Mouse (Mus musculus): ENCODE data around the gene Il10rb. TPM values are rescaled to one million over a fixed set of nuclear protein-coding genes. Genes with fewer than 3 reads are reported as not detected.

Il10rb gene
- polyA plus RNA-seq, 1 experiment from 2014 or later, result 19.4 TPM

GRCm38 (mm10) chr16:91385621-91386020 lies 20.3 kb upstream of the Il10rb start:
- Histone ChIP-seq H3K27ac (no peak overlapping the region), H3K9ac (no peak overlapping the region), H3K4me3 (no peak overlapping the region), H3K4me2 (no peak overlapping the region), H3K9me3 (no peaks in the 10 kb centered on the region), H3K4me1 (no peaks in the 10 kb centered on the region), H3K36me3 (peaks cover 70% of the 10 kb centered on the region), H3K27me3 (no peaks in the 10 kb centered on the region)
- WGBS, result 53% methylated on average over 10 of the region's 10 CpGs
- no peak for ATAC-seq (ENCODE audit: insufficient number of reproducible peaks, insufficient read depth, low FRiP score, low TSS enrichment, low read depth)

GRCm38 (mm10) chr16:91386419-91387120 lies 19.4 kb upstream of the Il10rb start:
- ATAC-seq (ENCODE audit: insufficient number of reproducible peaks, insufficient read depth, low FRiP score, low TSS enrichment, low read depth), result no peak
- H3K4me1 ChIP-seq, result no peaks in the 10 kb centered on the region
- no peak overlapping the region for H3K9ac ChIP-seq
- H3K36me3 ChIP-seq, result peaks cover 69% of the 10 kb centered on the region
- WGBS, result 93% methylated on average over 10 of the region's 10 CpGs
- no peak overlapping the region for H3K27ac ChIP-seq
- H3K27me3 ChIP-seq, result no peaks in the 10 kb centered on the region
- no peak overlapping the region for H3K4me2 ChIP-seq
- H3K9me3 ChIP-seq, result no peaks in the 10 kb centered on the region
- H3K4me3 ChIP-seq, result no peak overlapping the region

GRCm38 (mm10) chr16:91387121-91387486 lies 18.9 kb upstream of the Il10rb start:
- Histone ChIP-seq H3K9ac (no peak overlapping the region), H3K9me3 (no peaks in the 10 kb centered on the region), H3K27me3 (no peaks in the 10 kb centered on the region), H3K27ac (no peak overlapping the region), H3K4me3 (no peak overlapping the region), H3K4me1 (no peaks in the 10 kb centered on the region), H3K4me2 (no peak overlapping the region), H3K36me3 (peaks cover 69% of the 10 kb centered on the region)
- 83% methylated on average over 3 of the region's 3 CpGs for WGBS
- no peak for ATAC-seq (ENCODE audit: insufficient number of reproducible peaks, insufficient read depth, low FRiP score, low TSS enrichment, low read depth)

GRCm38 (mm10) chr16:91390100-91390499 lies 15.9 kb upstream of the Il10rb start:
- Histone ChIP-seq H3K27me3 (no peaks in the 10 kb centered on the region), H3K4me1 (no peaks in the 10 kb centered on the region), H3K9ac (no peak overlapping the region), H3K4me3 (no peak overlapping the region), H3K4me2 (no peak overlapping the region), H3K36me3 (peaks cover 81% of the 10 kb centered on the region), H3K27ac (no peak overlapping the region), H3K9me3 (no peaks in the 10 kb centered on the region)
- no peak for ATAC-seq (ENCODE audit: insufficient number of reproducible peaks, insufficient read depth, low FRiP score, low TSS enrichment, low read depth)
- 88% methylated on average over 4 of the region's 4 CpGs for WGBS

- no peak within 1 kb of the TSS for H3K27ac ChIP-seq
- no peak within 1 kb of the TSS for H3K9ac ChIP-seq
- no peaks in the 10 kb centered on the region for H3K9me3 ChIP-seq
- WGBS, result 81% methylated on average over 5 of the region's 5 CpGs
- H3K4me2 ChIP-seq, result no peak within 1 kb of the TSS
- H3K27me3 ChIP-seq, result no peaks in the 10 kb centered on the region
- H3K36me3 ChIP-seq, result peaks cover 84% of the 10 kb centered on the region
- no peak for ATAC-seq (ENCODE audit: insufficient number of reproducible peaks, insufficient read depth, low FRiP score, low TSS enrichment, low read depth)
- no peaks in the 10 kb centered on the region for H3K4me1 ChIP-seq
- no peak within 1 kb of the TSS for H3K4me3 ChIP-seq
Measured at GRCm38 (mm10) chr16:91391421-91391820, 14.5 kb upstream of the Il10rb start, which contains the start of gene Gm21970. Gene Gm21970 (plus strand): TSS chr16:91391721.

GRCm38 (mm10) chr16:91394826-91395410 lies 11.0 kb upstream of the Il10rb start:
- no peak for ATAC-seq (ENCODE audit: insufficient number of reproducible peaks, insufficient read depth, low FRiP score, low TSS enrichment, low read depth)
- H3K36me3 ChIP-seq, result peaks cover 62% of the 10 kb centered on the region
- no peaks in the 10 kb centered on the region for H3K27me3 ChIP-seq
- H3K4me2 ChIP-seq, result no peak overlapping the region
- no peak overlapping the region for H3K4me3 ChIP-seq
- WGBS, result 86% methylated on average over 4 of the region's 4 CpGs
- no peaks in the 10 kb centered on the region for H3K4me1 ChIP-seq
- no peaks in the 10 kb centered on the region for H3K9me3 ChIP-seq
- no peak overlapping the region for H3K27ac ChIP-seq
- H3K9ac ChIP-seq, result no peak overlapping the region

GRCm38 (mm10) chr16:91395633-91396392 lies 10.2 kb upstream of the Il10rb start:
- Histone ChIP-seq H3K4me3 (no peak overlapping the region), H3K9ac (no peak overlapping the region), H3K4me2 (no peak overlapping the region), H3K27ac (no peak overlapping the region), H3K27me3 (no peaks in the 10 kb centered on the region), H3K9me3 (no peaks in the 10 kb centered on the region), H3K4me1 (peaks cover 1% of the 10 kb centered on the region; the same call in 1 of the 2 replicates), H3K36me3 (peaks cover 58% of the 10 kb centered on the region)
- ATAC-seq (ENCODE audit: insufficient number of reproducible peaks, insufficient read depth, low FRiP score, low TSS enrichment, low read depth), result no peak
- WGBS, result 47% methylated on average over 8 of the region's 8 CpGs

GRCm38 (mm10) chr16:91396844-91397537 lies 9.0 kb upstream of the Il10rb start:
- 83% methylated on average over 10 of the region's 10 CpGs for WGBS
- no peak overlapping the region for H3K9ac ChIP-seq
- H3K36me3 ChIP-seq, result peaks cover 52% of the 10 kb centered on the region

GRCm38 (mm10) chr16:91398030-91398429 lies 7.9 kb upstream of the Il10rb start:
- Histone ChIP-seq H3K4me2 (no peak overlapping the region), H3K36me3 (peaks cover 41% of the 10 kb centered on the region)
- WGBS, result 93% methylated on average over 12 of the region's 12 CpGs

More at GRCm38 (mm10) chr16:91396844-91397537, 9.0 kb upstream of the Il10rb start:
- H3K27ac ChIP-seq, result no peak overlapping the region
- H3K9me3 ChIP-seq, result no peaks in the 10 kb centered on the region
- H3K27me3 ChIP-seq, result no peaks in the 10 kb centered on the region
- no peak for ATAC-seq (ENCODE audit: insufficient number of reproducible peaks, insufficient read depth, low FRiP score, low TSS enrichment, low read depth)
- no peak overlapping the region for H3K4me3 ChIP-seq
- H3K4me1 ChIP-seq, result peaks cover 11% of the 10 kb centered on the region
- no peak overlapping the region for H3K4me2 ChIP-seq

GRCm38 (mm10) chr16:91398944-91399343 lies 7.0 kb upstream of the Il10rb start:
- Histone ChIP-seq H3K36me3 (peaks cover 39% of the 10 kb centered on the region), H3K4me3 (no peak overlapping the region), H3K9ac (no peak overlapping the region), H3K27ac (no peak overlapping the region), H3K4me2 (no peak overlapping the region), H3K9me3 (no peaks in the 10 kb centered on the region), H3K27me3 (no peaks in the 10 kb centered on the region), H3K4me1 (peaks cover 17% of the 10 kb centered on the region)
- 87% methylated on average over 7 of the region's 7 CpGs for WGBS
- no peak for ATAC-seq (ENCODE audit: insufficient number of reproducible peaks, insufficient read depth, low FRiP score, low TSS enrichment, low read depth)

More at GRCm38 (mm10) chr16:91398030-91398429, 7.9 kb upstream of the Il10rb start:
- ATAC-seq (ENCODE audit: insufficient number of reproducible peaks, insufficient read depth, low FRiP score, low TSS enrichment, low read depth), result 0 out of 2 replicates have a peak, but pooled peaks have one; percentile 16
- H3K4me3 ChIP-seq, result no peak overlapping the region
- peaks cover 17% of the 10 kb centered on the region for H3K4me1 ChIP-seq
- H3K27me3 ChIP-seq, result no peaks in the 10 kb centered on the region
- H3K27ac ChIP-seq, result no peak overlapping the region
- no peaks in the 10 kb centered on the region for H3K9me3 ChIP-seq
- H3K9ac ChIP-seq, result no peak overlapping the region

- H3K4me3 ChIP-seq, result no peak overlapping the region
- no peaks in the 10 kb centered on the region for H3K27me3 ChIP-seq
- ATAC-seq (ENCODE audit: insufficient number of reproducible peaks, insufficient read depth, low FRiP score, low TSS enrichment, low read depth), result no peak
- 52% methylated on average over 6 of the region's 6 CpGs for WGBS
- H3K4me1 ChIP-seq, result peaks cover 28% of the 10 kb centered on the region
- peak overlapping the region; percentile 60 for H3K27ac ChIP-seq
- no peak overlapping the region for H3K9ac ChIP-seq
- H3K36me3 ChIP-seq, result peaks cover 24% of the 10 kb centered on the region
- H3K9me3 ChIP-seq, result no peaks in the 10 kb centered on the region
- no peak overlapping the region for H3K4me2 ChIP-seq
Measured at GRCm38 (mm10) chr16:91401569-91402165, 4.3 kb upstream of the Il10rb start.

All from embryonic facial prominence, embryonic 13.5 days (tissue).